18 mouse cellular contexts compared by ENCODE assay signal in genomic region chr9:98976520-98976919, GRCm38 (mm10). TPM values are rescaled to one million over a fixed set of nuclear protein-coding genes. Genes with fewer than 3 reads are reported as not detected.
DNase-seq lines count a peak whose midpoint lies in the region; ATAC-seq and TF ChIP-seq lines count a peak whose summit lies in the region.
"Had no signal": no experiment of that assay in that cellular context is flagged by ENCODE, and none has a peak within 500 bp of the region (broad histone marks: within the 10 kb centered on the region; RNA-seq: fewer than 3 reads in every experiment).

No protein-coding gene starts in this region.

- no peak overlapping the region for H3K4me3 ChIP-seq in lung, adult 2 months (replicated peaks; ENCODE audit: extremely low read depth, low read depth, low read length)
- H3K4me3 ChIP-seq: limb, embryonic 15.5 days had no signal

- no peak for TF ChIP-seq POLR2A in lung, adult 2 months (IDR thresholded peaks at IDR 0.05; ENCODE audit: borderline replicate concordance, extremely low read depth, low read depth, low read length)

- DNase-seq in embryo, embryonic 9.5 days (ENCODE audit: extremely low spot score): peak; percentile 7
- no peak for DNase-seq in embryo, embryonic 11 days
- DNase-seq in lung, adult 2 months: no peak
- no peak for DNase-seq in lung, postnatal 4 days
- peak; percentile 41 for DNase-seq in splenic B cell, adult 2 months (ENCODE audit: low read depth, low spot score)
- no peak for DNase-seq in testis, postnatal 10 days (ENCODE audit: low spot score)
- no peak for DNase-seq in urinary bladder, adult 2 months (ENCODE audit: low spot score)
- DNase-seq: adrenal gland, postnatal 25 days; cerebellum, adult 9-10 months; gastrocnemius, postnatal 36 days; heart, postnatal 36 days; layer of hippocampus, postnatal 36 days; midbrain, embryonic 14.5 days; thymus, postnatal 14 days had no signal

- TF ChIP-seq CTCF in lung, adult 2 months (IDR thresholded peaks at IDR 0.05; ENCODE audit: insufficient read depth, low read length): peak; percentile 16; the same call in 1 of the 2 replicates

- 36% methylated on average over 5 of the region's 5 CpGs for WGBS in lung, adult 2 months

- peak; percentile 57 for ATAC-seq in common myeloid progenitor, adult 5-6 weeks (replicated peaks; ENCODE audit: low read depth, poor library complexity, severe bottlenecking)

- H3K27me3 ChIP-seq in splenic B cell, adult 2 months (ENCODE audit: control insufficient read depth, insufficient read depth, low read length, poor library complexity, severe bottlenecking): peaks cover 5% of the 10 kb centered on the region; the same call in 1 of the 2 replicates

- H3K4me1 ChIP-seq in lung, adult 2 months (ENCODE audit: control insufficient read depth, insufficient read depth, low read length): peaks cover 2% of the 10 kb centered on the region; the same call in 1 of the 2 replicates

- H3K36me3 ChIP-seq in splenic B cell, adult 2 months (ENCODE audit: control insufficient read depth, insufficient read depth, low read length, poor library complexity, severe bottlenecking): no peaks in the 10 kb centered on the region
- H3K36me3 ChIP-seq: limb, embryonic 15.5 days had no signal

RNA-seq across cellular contexts. Expression of gene Faim, which starts 9.7 kb away (rescaled TPM):
- polyA plus RNA-seq in lung, adult 2 months (2012; rRNA removed): 5.2 and 6.6 TPM in 2 replicates
- 108 and 160 TPM in 2 replicates for total RNA-seq in common myeloid progenitor, adult 5-6 weeks (2017)
- polyA plus RNA-seq in urinary bladder, adult 2 months (2012; rRNA removed): 12.8 and 15.8 TPM in 2 replicates

RNA-seq across cellular contexts. Expression of gene Foxl2, which starts 21.4 kb away (rescaled TPM):
- polyA plus RNA-seq in lung, adult 2 months (2012; rRNA removed): not detected in 2 replicates
- not detected in 2 replicates for total RNA-seq in common myeloid progenitor, adult 5-6 weeks (2017)
- polyA plus RNA-seq in urinary bladder, adult 2 months (2012; rRNA removed): not detected in 2 replicates
- total RNA-seq: adrenal gland, postnatal 25 days; gastrocnemius, postnatal 36 days; heart, postnatal 36 days had no signal
- polyA plus RNA-seq: kidney, embryonic 14.5 days; small intestine, adult 2 months had no signal

RNA-seq across cellular contexts. Expression of gene Gm1123, which starts 59.0 kb away (rescaled TPM):
- 0.38 TPM in 1 of 2 replicates, not detected in the other for polyA plus RNA-seq in lung, adult 2 months (2012; rRNA removed)
- not detected in 2 replicates for total RNA-seq in common myeloid progenitor, adult 5-6 weeks (2017)
- not detected in 2 replicates for polyA plus RNA-seq in urinary bladder, adult 2 months (2012; rRNA removed)
- total RNA-seq: adrenal gland, postnatal 25 days; gastrocnemius, postnatal 36 days; heart, postnatal 36 days; layer of hippocampus, postnatal 36 days had no signal
- polyA plus RNA-seq: kidney, embryonic 14.5 days; limb, embryonic 15.5 days; midbrain, embryonic 14.5 days had no signal

Comparison
In these comparisons a context has a peak if more than half of its experiments do, and no peak if none do; other contexts are left out.
1. DNase-seq: peak in embryo, embryonic 9.5 days (single experiment) and splenic B cell, adult 2 months (single experiment); none in embryo, embryonic 11 days (single experiment), lung, adult 2 months (single experiment), lung, postnatal 4 days (0 of 2), testis, postnatal 10 days (single experiment) and urinary bladder, adult 2 months (single experiment).